Mouse (Mus musculus): ENCODE measurements around the gene Klhl29.

Gene Klhl29

GRCm38 (mm10) chr12:5222439-5223202 is 152.9 kb downstream of the Klhl29 start:
- DNase-seq (ENCODE audit: low spot score in 2 of 2): no peak

GRCm38 (mm10) chr12:5219913-5220575 is 155.4 kb downstream of the Klhl29 start:
- no peak for DNase-seq (ENCODE audit: low spot score in 2 of 2)

GRCm38 (mm10) chr12:5215836-5216747 is 159.4 kb downstream of the Klhl29 start:
- no peak for DNase-seq (ENCODE audit: low spot score in 2 of 2)

GRCm38 (mm10) chr12:5214266-5214665 is 161.2 kb downstream of the Klhl29 start:
- DNase-seq (ENCODE audit: low spot score in 2 of 2): no peak

GRCm38 (mm10) chr12:5213339-5214104 is 162.0 kb downstream of the Klhl29 start:
- DNase-seq (ENCODE audit: low spot score in 2 of 2): peak; percentile 57 to 63

GRCm38 (mm10) chr12:5211884-5212283 is 163.6 kb downstream of the Klhl29 start:
- no peak for DNase-seq (ENCODE audit: low spot score in 2 of 2)

- DNase-seq (ENCODE audit: low spot score in 2 of 2): peak; percentile 60 to 70
Measured at GRCm38 (mm10) chr12:5210786-5211185, 164.7 kb downstream of the Klhl29 start.

GRCm38 (mm10) chr12:5207941-5208905 is 167.3 kb downstream of the Klhl29 start:
- DNase-seq (ENCODE audit: low spot score in 2 of 2): no peak

- DNase-seq (ENCODE audit: low spot score in 2 of 2): no peak
Measured at GRCm38 (mm10) chr12:5207172-5207571, 168.3 kb downstream of the Klhl29 start.

- no peak for DNase-seq (ENCODE audit: low spot score in 2 of 2)
Measured at GRCm38 (mm10) chr12:5204071-5204840, 171.2 kb downstream of the Klhl29 start.

GRCm38 (mm10) chr12:5203385-5203784 is 172.1 kb downstream of the Klhl29 start:
- DNase-seq (ENCODE audit: low spot score in 2 of 2): no peak

- no peak for DNase-seq (ENCODE audit: low spot score in 2 of 2)
Measured at GRCm38 (mm10) chr12:5198254-5198653, 177.2 kb downstream of the Klhl29 start.

- no peak for DNase-seq (ENCODE audit: low spot score in 2 of 2)
Measured at GRCm38 (mm10) chr12:5194176-5194575, 181.3 kb downstream of the Klhl29 start.

- no peak for DNase-seq (ENCODE audit: low spot score in 2 of 2)
Measured at GRCm38 (mm10) chr12:5192380-5192718, 183.1 kb downstream of the Klhl29 start.

- DNase-seq (ENCODE audit: low spot score in 2 of 2): no peak
Measured at GRCm38 (mm10) chr12:5191628-5192379, 183.7 kb downstream of the Klhl29 start.

- no peak for DNase-seq (ENCODE audit: low spot score in 2 of 2)
Measured at GRCm38 (mm10) chr12:5191206-5191605, 184.3 kb downstream of the Klhl29 start.

- no peak for DNase-seq (ENCODE audit: low spot score in 2 of 2)
Measured at GRCm38 (mm10) chr12:5189446-5190150, 185.9 kb downstream of the Klhl29 start.

GRCm38 (mm10) chr12:5188899-5189298 is 186.6 kb downstream of the Klhl29 start:
- no peak for DNase-seq (ENCODE audit: low spot score in 2 of 2)
